Mouse (Mus musculus) lung, embryonic 14.5 days (tissue): ENCODE measurements around the gene Nkx6-2. TPM values are rescaled to one million over a fixed set of nuclear protein-coding genes. Genes with fewer than 3 reads are reported as not detected.

Experiments used
- ATAC-seq: fragments of 200-750 bp; cut with Nextera tagmentation; 2 replicates; pipeline ENCODE4 v1.8.0; 2017; ENCODE audit warnings: mild to moderate bottlenecking, moderate TSS enrichment, moderate library complexity; ENCODE audit not compliant: insufficient read depth
- DNase-seq: peaks from one replicate; pipeline ENCODE4 v3.0.0-alpha.2; 2015
- H3K27ac ChIP-seq: fragments of 300-500 bp; sonication (generic); 2 replicates; pipeline ENCODE4 v1.5.1; 2014; ENCODE audit warnings: low read depth, mild to moderate bottlenecking, moderate library complexity
- H3K27me3 ChIP-seq: fragments of 300-500 bp; sonication (generic); 2 replicates; pipeline ENCODE4 v1.6.1; 2014; ENCODE audit warnings: low read length, control low read depth; ENCODE audit not compliant: insufficient read depth
- H3K36me3 ChIP-seq: fragments of 300-500 bp; sonication (generic); 2 replicates; pipeline ENCODE4 v1.6.1; 2014; ENCODE audit warnings: control low read depth; ENCODE audit not compliant: insufficient read depth
- H3K4me1 ChIP-seq: fragments of 300-500 bp; sonication (generic); 2 replicates; pipeline ENCODE4 v1.6.1; 2014; ENCODE audit warnings: antibody characterized with exemption, control low read depth; ENCODE audit not compliant: insufficient read depth
- H3K4me2 ChIP-seq: fragments of 300-500 bp; sonication (generic); 2 replicates; pipeline ENCODE4 v1.6.1; 2014; ENCODE audit warnings: mild to moderate bottlenecking
- H3K4me3 ChIP-seq: fragments of 300-500 bp; sonication (generic); 2 replicates; pipeline ENCODE4 v1.5.1; 2014; ENCODE audit warnings: low read depth, low read length
- H3K9ac ChIP-seq: fragments of 300-500 bp; sonication (generic); 2 replicates; pipeline ENCODE4 v1.6.1; 2014
- H3K9me3 ChIP-seq: fragments of 300-500 bp; sonication (generic); 2 replicates; pipeline ENCODE4 v1.6.1; 2016; ENCODE audit warnings: low read depth, low read length, control low read depth
- CTCF ChIP-seq: IDR thresholded peaks from 2 replicates; pipeline ENCODE4 v1.5.1; 2016; ENCODE audit warnings: antibody characterized with exemption, low read depth
- WGBS: fragments of 180-500 bp; shearing (Covaris S2); extraction: QIAGEN DNeasy Blood & Tissue Kit; methylation state at CpG from one replicate; pipeline ENCODE4 v1.1.7; 2014; 5-methylcytosine and 5-hydroxymethylcytosine counted together
- polyA plus RNA-seq: library from polyadenylated mRNA; unstranded; fragments of >200 nt; fragmentation: Nextera tagmentation; extraction: Ambion mirVana; gene quantifications from 2 replicates; pipeline ENCODE4 v1.2.1, GENCODE M21; 2014

Gene Nkx6-2
- polyA plus RNA-seq: not detected in 2 replicates

GRCm38 (mm10) chr7:139582595-139582994 is at the start of gene Nkx6-2:
TSS of gene Nkx6-2 (minus strand) at chr7:139582797.
- Histone ChIP-seq H3K9ac (peak within 1 kb of the TSS; percentile 6; the same call in 1 of the 2 replicates), H3K36me3 (peaks cover 17% of the 10 kb centered on the region), H3K9me3 (no peaks in the 10 kb centered on the region), H3K4me2 (peak within 1 kb of the TSS; percentile 61), H3K4me1 (peaks cover 6% of the 10 kb centered on the region; the same call in 1 of the 2 replicates), H3K27ac (no peak within 1 kb of the TSS), H3K27me3 (peaks cover 89% of the 10 kb centered on the region), H3K4me3 (peak within 1 kb of the TSS; percentile 39)
- ATAC-seq: peak; percentile 76
- DNase-seq: peak; percentile 74
- TF ChIP-seq CTCF: no peak
- under 1% methylated on average over 56 of the region's 56 CpGs for WGBS

DNA sequence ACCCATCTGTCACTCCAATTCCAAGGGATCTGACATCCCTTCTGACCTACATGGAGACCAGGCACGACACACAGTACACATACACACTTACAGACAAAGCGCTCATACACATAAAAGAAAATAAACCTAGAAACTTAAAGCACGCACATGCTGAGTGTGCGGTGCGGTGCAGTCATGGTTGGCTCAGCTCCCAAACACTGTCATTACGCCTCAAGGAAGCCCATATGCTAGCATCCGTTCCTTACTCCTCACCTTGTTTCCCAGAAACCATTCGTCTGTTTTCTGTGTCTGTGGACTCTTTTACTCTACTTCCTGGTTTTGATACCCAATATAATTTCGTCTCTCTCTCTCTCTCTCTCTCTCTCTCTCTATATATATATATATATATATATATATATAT is 42.6 kb upstream of the Nkx6-2 start:
- TF ChIP-seq CTCF: no peak
- DNase-seq (no peak), ATAC-seq (no peak)
- Histone ChIP-seq H3K36me3 (no peaks in the 10 kb centered on the region), H3K27me3 (no peaks in the 10 kb centered on the region), H3K4me2 (no peak overlapping the region), H3K4me1 (no peaks in the 10 kb centered on the region), H3K9ac (no peak overlapping the region), H3K27ac (no peak overlapping the region), H3K9me3 (no peaks in the 10 kb centered on the region), H3K4me3 (no peak overlapping the region)
- 70% methylated on average over 9 of the region's 9 CpGs for WGBS

DNA sequence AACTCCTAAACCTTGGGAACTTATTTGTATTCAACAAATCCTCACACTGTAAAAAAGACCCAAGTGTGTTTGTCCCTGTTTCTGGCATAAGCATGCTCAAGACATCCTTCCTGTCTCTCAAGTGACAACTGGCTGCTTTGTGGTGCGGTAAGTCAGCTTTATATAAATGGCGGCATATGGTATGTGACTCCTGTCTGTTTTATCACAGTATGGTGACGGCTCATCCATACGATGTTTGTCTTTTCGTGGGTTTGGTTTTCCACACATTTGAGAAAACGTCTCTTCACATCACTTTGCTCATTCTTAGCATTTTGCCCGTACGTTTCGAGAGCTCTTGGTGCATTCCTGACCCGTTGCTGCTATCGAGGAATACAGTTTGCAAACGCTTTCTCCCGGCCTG is 40.0 kb upstream of the Nkx6-2 start:
- Histone ChIP-seq H3K9me3 (no peaks in the 10 kb centered on the region), H3K36me3 (no peaks in the 10 kb centered on the region), H3K9ac (no peak overlapping the region), H3K27me3 (no peaks in the 10 kb centered on the region), H3K4me3 (no peak overlapping the region), H3K27ac (no peak overlapping the region), H3K4me1 (no peaks in the 10 kb centered on the region), H3K4me2 (no peak overlapping the region)
- TF ChIP-seq CTCF: no peak
- no peak for DNase-seq
- ATAC-seq: no peak
- 66% methylated on average over 13 of the region's 13 CpGs for WGBS

GRCm38 (mm10) chr7:139615767-139616766 is 33.5 kb upstream of the Nkx6-2 start:
- peak; percentile 91 for TF ChIP-seq CTCF
- Histone ChIP-seq H3K4me1 (no peaks in the 10 kb centered on the region), H3K4me2 (no peak overlapping the region), H3K9ac (no peak overlapping the region), H3K27me3 (no peaks in the 10 kb centered on the region), H3K27ac (no peak overlapping the region), H3K9me3 (no peaks in the 10 kb centered on the region), H3K36me3 (no peaks in the 10 kb centered on the region), H3K4me3 (no peak overlapping the region)
- 56% methylated on average over 12 of the region's 12 CpGs for WGBS
- peak; percentile 84 for DNase-seq
- peak; percentile 56 for ATAC-seq

DNA sequence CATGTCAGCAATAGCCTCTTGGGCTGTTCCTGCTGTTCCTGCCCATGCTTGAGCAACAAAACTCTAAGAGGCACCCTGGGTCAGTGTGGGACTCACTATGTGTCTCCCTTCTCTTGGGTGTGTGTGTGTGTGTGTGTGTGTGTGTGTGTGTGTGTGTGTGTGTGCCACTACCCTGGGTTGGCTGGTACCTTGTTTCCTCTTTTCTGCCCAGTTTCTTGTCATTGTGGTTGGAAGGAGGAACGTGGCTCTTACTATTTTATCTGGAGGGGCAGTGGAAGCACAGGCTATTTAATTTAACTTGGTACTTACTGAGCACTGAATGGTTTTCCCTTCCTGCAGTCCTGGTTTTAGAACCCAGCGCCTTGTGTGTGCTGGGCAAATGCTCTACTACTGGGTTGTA is 27.7 kb upstream of the Nkx6-2 start:
- H3K9me3 ChIP-seq: no peaks in the 10 kb centered on the region
- H3K9ac ChIP-seq: no peak overlapping the region
- H3K4me3 ChIP-seq: no peak overlapping the region
- ATAC-seq (no peak), DNase-seq (no peak)
- no peak overlapping the region for H3K27ac ChIP-seq
- H3K36me3 ChIP-seq: no peaks in the 10 kb centered on the region
- H3K4me2 ChIP-seq: no peak overlapping the region
- 84% methylated on average over 2 of the region's 2 CpGs for WGBS
- no peaks in the 10 kb centered on the region for H3K27me3 ChIP-seq
- TF ChIP-seq CTCF: no peak
- H3K4me1 ChIP-seq: no peaks in the 10 kb centered on the region

DNA sequence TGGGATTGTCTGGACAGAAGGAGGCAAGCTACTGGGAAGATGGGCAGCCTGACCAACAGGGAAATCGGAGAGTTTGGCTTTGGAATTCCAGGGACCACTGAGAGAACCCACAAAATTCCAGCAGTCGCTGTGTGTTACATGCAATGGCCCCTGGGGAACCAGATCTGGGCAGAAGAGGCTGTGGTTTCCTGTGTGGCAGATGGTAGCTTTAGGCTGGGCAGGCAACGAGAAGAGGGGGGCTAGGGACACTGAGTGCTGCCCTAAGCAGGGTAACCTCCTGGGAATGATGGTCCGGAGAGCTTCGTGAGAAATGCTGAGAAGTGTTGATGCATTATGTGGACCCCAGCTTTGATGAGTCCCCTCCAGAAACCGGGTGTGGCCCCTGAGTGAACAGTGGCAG is 13.3 kb upstream of the Nkx6-2 start:
- no peak for ATAC-seq
- H3K4me1 ChIP-seq: no peaks in the 10 kb centered on the region
- no peak overlapping the region for H3K4me3 ChIP-seq
- 61% methylated on average over 6 of the region's 6 CpGs for WGBS
- no peak for TF ChIP-seq CTCF
- no peak overlapping the region for H3K9ac ChIP-seq
- H3K4me2 ChIP-seq: no peak overlapping the region
- peaks cover 4% of the 10 kb centered on the region; the same call in 1 of the 2 replicates for H3K27me3 ChIP-seq
- no peaks in the 10 kb centered on the region for H3K36me3 ChIP-seq
- no peak overlapping the region for H3K27ac ChIP-seq
- no peak for DNase-seq
- no peaks in the 10 kb centered on the region for H3K9me3 ChIP-seq

DNA sequence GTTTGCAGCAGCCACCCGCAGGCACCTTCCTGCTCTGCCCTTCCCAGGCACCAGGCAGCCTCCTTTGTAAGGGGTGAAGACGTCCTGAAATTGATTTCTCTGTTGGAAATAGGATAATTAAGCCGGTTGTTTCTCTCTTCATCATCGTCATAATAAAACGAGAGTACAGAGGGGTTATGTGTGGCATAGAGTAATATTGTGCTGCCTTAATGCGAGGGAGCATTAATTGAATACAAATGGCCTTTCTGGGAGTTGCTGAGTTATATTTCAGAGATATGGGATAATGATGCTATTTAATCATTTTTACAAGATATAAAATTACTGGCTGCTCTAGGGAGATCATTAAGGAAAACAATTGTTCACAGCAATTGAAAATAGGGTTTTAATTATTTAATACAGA is 12.7 kb upstream of the Nkx6-2 start:
- no peak for TF ChIP-seq CTCF
- Histone ChIP-seq H3K9me3 (no peaks in the 10 kb centered on the region), H3K36me3 (no peaks in the 10 kb centered on the region), H3K4me2 (no peak overlapping the region), H3K4me1 (no peaks in the 10 kb centered on the region), H3K27ac (no peak overlapping the region), H3K9ac (no peak overlapping the region), H3K27me3 (peaks cover 4% of the 10 kb centered on the region; the same call in 1 of the 2 replicates), H3K4me3 (no peak overlapping the region)
- DNase-seq (no peak), ATAC-seq (no peak)
- WGBS: 60% methylated on average over 6 of the region's 6 CpGs
